Mouse (Mus musculus): ENCODE data around the gene Hdac10. TPM values are rescaled to one million over a fixed set of nuclear protein-coding genes. Genes with fewer than 3 reads are reported as not detected.
A peak's percentile ranks its signal among the peaks of the same experiment; 100 is the strongest.

Hdac10 gene
- polyA plus RNA-seq, 1 experiment from 2014 or later, result 13.6 TPM

DNA sequence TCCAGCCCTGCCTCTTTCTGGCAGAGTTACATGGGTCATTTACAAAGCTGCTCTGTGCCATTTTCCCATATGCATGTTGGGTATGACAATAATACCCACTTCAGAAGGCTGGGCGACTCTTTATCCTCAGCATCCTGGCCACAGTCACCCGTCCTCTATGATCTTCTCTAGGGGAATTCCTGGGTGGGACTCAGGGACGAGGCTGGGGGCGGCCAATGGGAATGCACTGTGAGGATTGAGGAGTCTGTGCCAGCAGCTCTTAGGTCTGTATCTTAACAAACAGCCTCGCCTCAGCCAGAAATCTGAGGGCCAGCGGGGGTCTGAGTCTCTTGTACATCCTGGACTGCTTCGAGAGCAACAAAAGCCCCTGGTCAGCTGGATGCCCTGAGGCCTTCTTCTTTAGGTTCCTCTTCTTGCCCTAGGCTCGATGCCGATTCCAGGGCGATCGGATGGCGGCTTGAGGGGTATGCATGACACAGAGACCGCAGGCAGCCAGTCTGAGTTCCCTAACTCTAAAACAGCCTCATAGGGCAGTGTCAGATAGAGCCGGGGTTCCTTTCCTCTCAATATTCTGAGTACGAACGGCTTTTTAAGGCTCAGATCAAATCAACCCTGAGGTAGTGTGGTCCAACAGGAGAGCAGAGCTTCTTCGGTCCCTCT lies 43.9 kb upstream of the Hdac10 start:
- Histone ChIP-seq H3K27ac (ENCODE audit: low read depth, low read length) (peak overlapping the region; percentile 54; the same call in 1 of the 2 replicates), H3K27me3 (ENCODE audit: control insufficient read depth, insufficient read depth, low read length) (no peaks in the 10 kb centered on the region), H3K4me3 (ENCODE audit: low read depth, low read length) (peak overlapping the region; percentile 52), H3K9me3 (ENCODE audit: control insufficient read depth, low read length) (no peaks in the 10 kb centered on the region), H3K9ac (ENCODE audit: low read length) (peak overlapping the region; percentile 68), H3K4me1 (ENCODE audit: control insufficient read depth, insufficient read depth, low read length) (peaks cover 56% of the 10 kb centered on the region), H3K36me3 (ENCODE audit: control insufficient read depth, insufficient read depth, low read length) (peaks cover 10% of the 10 kb centered on the region), H3K4me2 (peak overlapping the region; percentile 99)
- ATAC-seq (ENCODE audit: low FRiP score) (no peak), DNase-seq (ENCODE audit: low spot score, missing footprints) (peak; percentile 81)
- 37% methylated on average over 17 of the region's 17 CpGs for WGBS

DNA sequence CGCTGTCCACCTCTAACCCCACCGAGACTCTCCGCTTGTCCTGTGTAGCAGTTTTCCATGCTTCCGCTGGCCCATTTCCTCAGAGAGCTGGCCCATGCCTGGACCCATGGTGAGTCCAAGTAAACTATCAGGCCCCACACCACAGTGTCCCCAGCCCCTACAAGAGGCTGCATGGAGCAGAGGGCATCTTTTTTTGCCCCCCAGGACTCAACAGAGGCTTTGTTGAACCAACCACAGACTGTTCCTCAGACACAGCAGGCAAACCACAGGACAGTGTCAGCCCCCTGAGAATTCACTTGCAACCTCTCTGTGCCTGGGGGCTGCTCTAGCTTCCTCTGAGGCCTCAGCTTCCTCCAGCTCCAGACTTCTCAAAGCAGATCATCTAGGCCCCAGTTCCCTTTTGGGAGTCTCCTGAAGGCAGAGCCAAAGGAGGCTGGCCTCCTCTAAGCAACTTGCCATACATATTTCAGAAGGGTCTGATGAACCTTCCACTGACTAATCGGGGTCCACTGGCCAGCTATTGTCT lies 43.1 kb upstream of the Hdac10 start:
- Histone ChIP-seq H3K4me3 (ENCODE audit: low read depth, low read length) (no peak overlapping the region), H3K4me1 (ENCODE audit: control insufficient read depth, insufficient read depth, low read length) (peaks cover 49% of the 10 kb centered on the region), H3K4me2 (no peak overlapping the region), H3K36me3 (ENCODE audit: control insufficient read depth, insufficient read depth, low read length) (peaks cover 18% of the 10 kb centered on the region), H3K27ac (ENCODE audit: low read depth, low read length) (no peak overlapping the region), H3K9me3 (ENCODE audit: control insufficient read depth, low read length) (no peaks in the 10 kb centered on the region), H3K9ac (ENCODE audit: low read length) (no peak overlapping the region), H3K27me3 (ENCODE audit: control insufficient read depth, insufficient read depth, low read length) (no peaks in the 10 kb centered on the region)
- ATAC-seq (ENCODE audit: low FRiP score) (no peak), DNase-seq (ENCODE audit: low spot score, missing footprints) (peak; percentile 82)
- WGBS, result 90% methylated on average over 5 of the region's 5 CpGs

DNA sequence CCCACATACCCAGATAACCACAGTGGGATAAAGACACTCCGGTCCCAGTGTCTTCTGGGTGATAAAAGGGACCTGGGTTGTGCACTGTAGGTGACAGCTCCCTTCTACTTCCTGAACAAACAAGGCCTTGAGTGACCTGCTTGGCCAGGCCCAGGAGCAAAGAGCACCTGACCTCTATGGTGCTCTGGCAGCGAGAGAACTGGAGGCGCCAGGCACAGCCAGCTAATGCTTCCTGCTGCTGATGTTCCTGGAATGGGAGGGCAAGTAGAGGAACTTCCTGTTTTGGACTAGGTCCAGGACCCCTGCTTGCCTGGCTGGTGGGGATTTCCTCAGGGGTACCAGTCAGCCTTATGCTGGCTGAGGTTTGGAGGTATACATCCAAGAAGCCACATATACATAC lies 41.6 kb upstream of the Hdac10 start:
- no peaks in the 10 kb centered on the region for H3K27me3 ChIP-seq (ENCODE audit: control insufficient read depth, insufficient read depth, low read length)
- no peak overlapping the region for H3K4me2 ChIP-seq
- WGBS, result 66% methylated on average over 3 of the region's 3 CpGs
- ATAC-seq (ENCODE audit: low FRiP score), result no peak
- DNase-seq (ENCODE audit: low spot score, missing footprints), result no peak
- H3K9ac ChIP-seq (ENCODE audit: low read length), result 0 out of 2 replicates have a peak overlapping the region, but pooled peaks have one; percentile 5
- H3K4me1 ChIP-seq (ENCODE audit: control insufficient read depth, insufficient read depth, low read length), result peaks cover 42% of the 10 kb centered on the region
- H3K27ac ChIP-seq (ENCODE audit: low read depth, low read length), result no peak overlapping the region
- H3K36me3 ChIP-seq (ENCODE audit: control insufficient read depth, insufficient read depth, low read length), result peaks cover 28% of the 10 kb centered on the region
- H3K9me3 ChIP-seq (ENCODE audit: control insufficient read depth, low read length), result no peaks in the 10 kb centered on the region
- H3K4me3 ChIP-seq (ENCODE audit: low read depth, low read length), result no peak overlapping the region

DNA sequence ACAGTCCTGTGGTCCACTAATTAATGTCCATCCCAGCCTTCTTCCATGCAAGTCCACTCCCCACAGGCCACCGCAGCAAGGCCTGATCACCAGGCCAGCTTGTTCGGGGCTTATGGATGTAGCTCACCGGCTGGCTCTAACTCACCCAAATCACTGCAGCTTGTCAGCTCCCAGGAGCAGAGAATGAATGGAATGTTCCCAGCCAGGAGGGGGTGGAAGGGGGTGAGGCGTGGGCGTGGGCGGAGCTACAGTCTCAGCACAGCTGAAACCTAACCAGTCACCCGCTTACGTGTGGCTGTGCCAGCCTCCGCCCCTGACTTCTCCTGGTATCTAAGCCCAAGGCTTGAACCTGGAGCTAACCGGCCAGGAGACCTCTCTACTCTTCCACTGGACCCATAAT lies 40.9 kb upstream of the Hdac10 start:
- Histone ChIP-seq H3K27ac (ENCODE audit: low read depth, low read length) (no peak overlapping the region), H3K9ac (ENCODE audit: low read length) (0 out of 2 replicates have a peak overlapping the region, but pooled peaks have one; percentile 5), H3K9me3 (ENCODE audit: control insufficient read depth, low read length) (no peaks in the 10 kb centered on the region), H3K36me3 (ENCODE audit: control insufficient read depth, insufficient read depth, low read length) (peaks cover 28% of the 10 kb centered on the region), H3K4me1 (ENCODE audit: control insufficient read depth, insufficient read depth, low read length) (peaks cover 36% of the 10 kb centered on the region), H3K4me2 (no peak overlapping the region), H3K27me3 (ENCODE audit: control insufficient read depth, insufficient read depth, low read length) (no peaks in the 10 kb centered on the region), H3K4me3 (ENCODE audit: low read depth, low read length) (no peak overlapping the region)
- 7% methylated on average over 10 of the region's 10 CpGs for WGBS
- peak; percentile 93 for DNase-seq (ENCODE audit: low spot score, missing footprints)
- peak; percentile 38; the same call in 1 of the 2 replicates for ATAC-seq (ENCODE audit: low FRiP score)

DNA sequence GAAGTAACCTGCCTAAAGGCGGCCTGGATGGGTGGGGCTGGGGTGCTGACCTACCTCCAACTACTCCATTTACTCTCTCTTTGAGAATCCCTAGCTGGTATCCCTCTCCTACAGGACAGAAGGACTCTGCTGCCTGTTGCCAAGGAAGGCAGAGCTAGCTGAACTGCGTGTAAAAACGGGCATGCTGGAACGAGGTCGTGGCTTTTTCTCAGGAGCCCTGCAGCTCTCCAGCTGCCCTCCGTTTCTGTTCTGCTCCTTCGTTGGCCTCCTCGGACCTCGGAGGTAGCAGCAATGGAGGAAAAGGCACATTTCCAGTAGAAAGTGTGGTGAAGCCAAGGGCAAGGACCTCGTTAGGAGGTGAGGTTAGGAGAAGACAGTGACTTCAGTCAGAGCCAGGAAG lies 40.4 kb upstream of the Hdac10 start:
- no peaks in the 10 kb centered on the region for H3K27me3 ChIP-seq (ENCODE audit: control insufficient read depth, insufficient read depth, low read length)
- H3K4me2 ChIP-seq, result no peak overlapping the region
- DNase-seq (ENCODE audit: low spot score, missing footprints), result no peak
- no peak overlapping the region for H3K27ac ChIP-seq (ENCODE audit: low read depth, low read length)
- H3K4me3 ChIP-seq (ENCODE audit: low read depth, low read length), result no peak overlapping the region
- H3K9ac ChIP-seq (ENCODE audit: low read length), result no peak overlapping the region
- peaks cover 32% of the 10 kb centered on the region for H3K36me3 ChIP-seq (ENCODE audit: control insufficient read depth, insufficient read depth, low read length)
- no peak for ATAC-seq (ENCODE audit: low FRiP score)
- WGBS, result 67% methylated on average over 10 of the region's 10 CpGs
- peaks cover 31% of the 10 kb centered on the region for H3K4me1 ChIP-seq (ENCODE audit: control insufficient read depth, insufficient read depth, low read length)
- H3K9me3 ChIP-seq (ENCODE audit: control insufficient read depth, low read length), result no peaks in the 10 kb centered on the region

DNA sequence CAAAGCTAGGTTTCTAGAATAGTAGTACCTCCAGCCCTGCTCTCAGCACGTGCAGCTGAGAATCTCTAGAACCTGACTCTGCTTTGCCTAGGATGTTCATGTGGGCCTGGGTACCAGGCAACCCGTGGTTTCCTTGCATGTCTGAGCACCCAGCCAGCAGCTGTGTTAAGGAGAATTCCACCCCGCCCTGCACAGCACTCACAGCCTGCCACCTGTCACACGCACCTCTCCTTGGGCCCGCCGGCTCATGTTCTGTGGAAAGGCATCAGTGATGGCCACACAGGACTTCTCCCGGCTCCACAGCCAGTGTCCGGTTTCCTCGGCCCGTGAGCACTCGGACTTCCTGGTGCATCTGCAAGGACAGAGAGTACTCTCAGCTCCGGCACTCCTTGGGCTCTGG lies 37.0 kb upstream of the Hdac10 start:
- 93% methylated on average over 12 of the region's 12 CpGs for WGBS
- ATAC-seq (ENCODE audit: low FRiP score) (no peak), DNase-seq (ENCODE audit: low spot score, missing footprints) (no peak)
- Histone ChIP-seq H3K27ac (ENCODE audit: low read depth, low read length) (no peak overlapping the region), H3K4me3 (ENCODE audit: low read depth, low read length) (no peak overlapping the region), H3K9ac (ENCODE audit: low read length) (no peak overlapping the region), H3K4me2 (no peak overlapping the region), H3K27me3 (ENCODE audit: control insufficient read depth, insufficient read depth, low read length) (no peaks in the 10 kb centered on the region), H3K36me3 (ENCODE audit: control insufficient read depth, insufficient read depth, low read length) (peaks cover 56% of the 10 kb centered on the region), H3K9me3 (ENCODE audit: control insufficient read depth, low read length) (no peaks in the 10 kb centered on the region), H3K4me1 (ENCODE audit: control insufficient read depth, insufficient read depth, low read length) (peaks cover 13% of the 10 kb centered on the region)

DNA sequence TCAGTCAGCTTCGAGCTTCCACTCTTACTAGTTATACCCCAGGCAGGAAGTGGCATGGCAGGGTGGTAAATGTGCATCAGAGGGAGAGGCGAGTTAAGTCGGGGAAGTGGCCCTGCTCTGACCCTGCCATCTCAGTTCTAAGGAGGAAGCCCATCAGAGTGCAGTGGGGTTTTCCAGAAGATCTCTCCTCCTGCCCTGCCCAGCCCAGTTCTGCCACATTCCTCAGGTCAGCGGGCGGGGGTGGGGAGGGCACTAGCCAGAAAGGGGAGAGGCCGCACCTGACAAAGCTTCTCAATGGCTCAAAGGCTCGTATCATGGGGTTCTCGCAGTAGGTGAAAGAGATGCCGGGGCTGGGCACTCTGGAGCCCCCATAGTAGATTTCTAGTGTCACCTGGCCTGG lies 32.9 kb upstream of the Hdac10 start:
- Histone ChIP-seq H3K4me3 (ENCODE audit: low read depth, low read length) (no peak overlapping the region), H3K9me3 (ENCODE audit: control insufficient read depth, low read length) (no peaks in the 10 kb centered on the region), H3K4me2 (no peak overlapping the region), H3K27ac (ENCODE audit: low read depth, low read length) (no peak overlapping the region), H3K36me3 (ENCODE audit: control insufficient read depth, insufficient read depth, low read length) (peaks cover 60% of the 10 kb centered on the region), H3K4me1 (ENCODE audit: control insufficient read depth, insufficient read depth, low read length) (no peaks in the 10 kb centered on the region), H3K9ac (ENCODE audit: low read length) (no peak overlapping the region), H3K27me3 (ENCODE audit: control insufficient read depth, insufficient read depth, low read length) (no peaks in the 10 kb centered on the region)
- ATAC-seq (ENCODE audit: low FRiP score), result no peak
- peak; percentile 78 for DNase-seq (ENCODE audit: low spot score, missing footprints)
- 90% methylated on average over 9 of the region's 9 CpGs for WGBS

DNA sequence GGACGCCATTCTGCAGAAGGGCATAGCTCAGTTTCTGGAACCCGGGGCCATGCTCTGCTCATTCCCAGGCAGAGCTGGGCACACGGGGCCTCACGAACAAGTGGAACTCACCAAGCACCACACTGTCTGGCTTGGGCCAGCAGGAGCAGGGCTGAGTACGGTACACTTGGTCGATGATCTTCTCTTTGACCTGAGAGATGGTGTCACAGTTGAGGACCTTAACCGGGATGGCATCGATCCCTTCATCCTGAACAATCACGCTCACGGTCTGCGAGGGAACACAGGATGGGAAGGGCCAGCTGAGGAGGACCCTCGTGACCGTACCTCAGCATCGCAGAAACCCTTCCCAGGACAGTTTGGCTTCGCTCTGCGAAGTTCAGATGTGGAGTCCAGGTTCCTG lies 30.0 kb upstream of the Hdac10 start:
- 94% methylated on average over 16 of the region's 16 CpGs for WGBS
- no peak overlapping the region for H3K4me2 ChIP-seq
- peak; percentile 84 for DNase-seq (ENCODE audit: low spot score, missing footprints)
- H3K4me1 ChIP-seq (ENCODE audit: control insufficient read depth, insufficient read depth, low read length), result no peaks in the 10 kb centered on the region
- no peaks in the 10 kb centered on the region for H3K9me3 ChIP-seq (ENCODE audit: control insufficient read depth, low read length)
- no peak overlapping the region for H3K4me3 ChIP-seq (ENCODE audit: low read depth, low read length)
- peaks cover 54% of the 10 kb centered on the region for H3K36me3 ChIP-seq (ENCODE audit: control insufficient read depth, insufficient read depth, low read length)
- H3K27ac ChIP-seq (ENCODE audit: low read depth, low read length), result no peak overlapping the region
- ATAC-seq (ENCODE audit: low FRiP score), result no peak
- H3K9ac ChIP-seq (ENCODE audit: low read length), result no peak overlapping the region
- H3K27me3 ChIP-seq (ENCODE audit: control insufficient read depth, insufficient read depth, low read length), result no peaks in the 10 kb centered on the region

DNA sequence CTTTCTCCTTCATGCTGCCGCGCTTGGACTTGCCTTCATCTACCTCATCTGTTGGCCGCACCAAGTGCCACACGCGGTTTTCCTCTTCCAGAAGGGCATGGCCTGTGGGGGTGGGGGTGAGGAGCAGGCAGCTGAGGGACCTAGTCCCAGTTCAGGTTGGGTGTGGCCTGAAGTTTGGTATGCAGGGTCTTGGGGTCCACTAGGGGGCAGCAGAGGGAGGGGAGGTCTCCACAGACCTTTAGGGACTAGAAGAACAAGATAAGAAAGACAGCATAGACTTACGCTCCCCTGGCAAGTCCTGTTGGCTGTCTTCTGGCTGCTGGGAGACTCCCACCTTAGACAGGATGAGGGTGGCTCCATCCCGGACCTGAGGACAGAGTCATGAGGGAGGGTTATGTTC lies 29.5 kb upstream of the Hdac10 start:
- peaks cover 51% of the 10 kb centered on the region for H3K36me3 ChIP-seq (ENCODE audit: control insufficient read depth, insufficient read depth, low read length)

More for the DNA sequence above, 29.5 kb upstream of the Hdac10 start:
- Histone ChIP-seq H3K27ac (ENCODE audit: low read depth, low read length) (no peak overlapping the region), H3K4me3 (ENCODE audit: low read depth, low read length) (no peak overlapping the region), H3K4me1 (ENCODE audit: control insufficient read depth, insufficient read depth, low read length) (peaks cover under 1% of the 10 kb centered on the region; the same call in 1 of the 2 replicates), H3K4me2 (no peak overlapping the region), H3K9ac (ENCODE audit: low read length) (no peak overlapping the region), H3K27me3 (ENCODE audit: control insufficient read depth, insufficient read depth, low read length) (no peaks in the 10 kb centered on the region), H3K9me3 (ENCODE audit: control insufficient read depth, low read length) (no peaks in the 10 kb centered on the region)
- WGBS, result 70% methylated on average over 7 of the region's 7 CpGs
- DNase-seq (ENCODE audit: low spot score, missing footprints) (peak; percentile 94), ATAC-seq (ENCODE audit: low FRiP score) (peak; percentile 48; the same call in 1 of the 2 replicates)
